Mouse (Mus musculus) mature B cell (primary cell): Measurements from ENCODE around the gene Gjb5.

Source experiments
- in situ Hi-C: fragments of 300-500 bp; cut with MboI; formaldehyde crosslinking; loops from 2 replicates; pipeline ENCODE4 v1.14.3; 2019

Gjb5 gene

GRCm38 (mm10) chr4:127349560-127350300, 8.3 kb downstream of the Gjb5 start:
- in situ Hi-C loops: no loop called here

GRCm38 (mm10) chr4:127345000-127345399, 13.0 kb downstream of the Gjb5 start:
- in situ Hi-C loops: no loop called here

GRCm38 (mm10) chr4:127341372-127341771, 16.6 kb downstream of the Gjb5 start:
- in situ Hi-C loops: no loop called here

GRCm38 (mm10) chr4:127337668-127338067, 20.3 kb downstream of the Gjb5 start:
- in situ Hi-C loops: no loop called here

- in situ Hi-C loops: no loop called here
Observed at GRCm38 (mm10) chr4:127334870-127335504, 23.0 kb downstream of the Gjb5 start.

GRCm38 (mm10) chr4:127331171-127331570, 26.8 kb downstream of the Gjb5 start:
- in situ Hi-C loops: no loop called here

GRCm38 (mm10) chr4:127330181-127331100, 27.5 kb downstream of the Gjb5 start, which contains the start of gene Gjb3:
Gene Gjb3 (minus strand): TSS chr4:127330844.
- in situ Hi-C loops: no loop called here

- in situ Hi-C loops: no loop called here
Observed at GRCm38 (mm10) chr4:127329751-127330150, 28.2 kb downstream of the Gjb5 start.

- in situ Hi-C loops: no loop called here
Observed at GRCm38 (mm10) chr4:127329046-127329445, 28.9 kb downstream of the Gjb5 start.

GRCm38 (mm10) chr4:127328378-127328777, 29.6 kb downstream of the Gjb5 start:
- in situ Hi-C loops: no loop called here

GRCm38 (mm10) chr4:127327749-127328148, 30.2 kb downstream of the Gjb5 start:
- in situ Hi-C loops: no loop called here

- in situ Hi-C loops: no loop called here
Observed at GRCm38 (mm10) chr4:127327258-127327657, 30.7 kb downstream of the Gjb5 start.

GRCm38 (mm10) chr4:127325276-127325675, 32.7 kb downstream of the Gjb5 start:
- in situ Hi-C loops: no loop called here

- in situ Hi-C loops: no loop called here
Observed at GRCm38 (mm10) chr4:127324759-127325158, 33.2 kb downstream of the Gjb5 start.

GRCm38 (mm10) chr4:127324296-127324695, 33.7 kb downstream of the Gjb5 start:
- in situ Hi-C loops: no loop called here

GRCm38 (mm10) chr4:127323651-127324050, 34.3 kb downstream of the Gjb5 start:
- in situ Hi-C loops: no loop called here

GRCm38 (mm10) chr4:127319613-127320012, 38.4 kb downstream of the Gjb5 start:
- in situ Hi-C loops: no loop called here

GRCm38 (mm10) chr4:127317143-127317542, 40.8 kb downstream of the Gjb5 start:
- in situ Hi-C loops: no loop called here

- in situ Hi-C loops: no loop called here
Observed at GRCm38 (mm10) chr4:127315753-127316152, 42.2 kb downstream of the Gjb5 start.

- in situ Hi-C loops: no loop called here
Observed at GRCm38 (mm10) chr4:127314585-127314984, 43.4 kb downstream of the Gjb5 start.

- in situ Hi-C loops: no loop called here
Observed at GRCm38 (mm10) chr4:127313861-127314260, 44.1 kb downstream of the Gjb5 start, which contains the start of gene Gja4. Gene Gja4 (minus strand): TSS chr4:127314039.

GRCm38 (mm10) chr4:127312349-127312748, 45.6 kb downstream of the Gjb5 start:
- in situ Hi-C loops: no loop called here
